Mouse (Mus musculus) ES-E14 (cell line): ENCODE results near the gene Ybx2.

Source experiments
- CHD2 ChIP-seq: IDR thresholded peaks from 2 replicates; pipeline ENCODE4 v1.6.1; 2014; ENCODE audit warnings: mild to moderate bottlenecking, low read depth, low read length, inconsistent platforms
- MAFK ChIP-seq: IDR thresholded peaks from 2 replicates; pipeline ENCODE4 v1.6.1; 2014; ENCODE audit warnings: mild to moderate bottlenecking, low read depth, low read length, inconsistent platforms; ENCODE audit not compliant: insufficient read depth
- ZC3H11A ChIP-seq: IDR thresholded peaks from 2 replicates; pipeline ENCODE4 v1.6.1; 2012; ENCODE audit warnings: low read depth, mild to moderate bottlenecking, inconsistent platforms, low read length, borderline replicate concordance
- ZNF384 ChIP-seq: IDR thresholded peaks from 2 replicates; pipeline ENCODE4 v1.6.1; 2012; ENCODE audit warnings: low read depth, low read length, inconsistent platforms

GRCm38 (mm10) chr11:69891482-69891881 lies 44.1 kb upstream of the Ybx2 start:
- TF ChIP-seq ZNF384 (no peak), ZC3H11A (no peak), MAFK (no peak), CHD2 (no peak)
